Mouse (Mus musculus) midbrain, embryonic 11.5 days (tissue): ENCODE data around the gene Rag2. TPM values are rescaled to one million over a fixed set of nuclear protein-coding genes. Genes with fewer than 3 reads are reported as not detected.

Source experiments
- ATAC-seq: fragments of 200-750 bp; cut with Nextera tagmentation; 2 replicates; pipeline ENCODE4 v1.8.0; 2017; ENCODE audit warnings: moderate TSS enrichment, moderate library complexity; ENCODE audit not compliant: low FRiP score
- DNase-seq: peaks from one replicate; pipeline ENCODE4 v3.0.0; 2015; ENCODE audit warnings: low spot score; ENCODE audit errors: missing footprints
- H3K27ac ChIP-seq: fragments of 300-500 bp; sonication (generic); 2 replicates; pipeline ENCODE4 v1.5.1; 2014; ENCODE audit warnings: low read depth, low read length
- H3K27me3 ChIP-seq: fragments of 300-500 bp; sonication (generic); 2 replicates; pipeline ENCODE4 v1.6.1; 2014; ENCODE audit warnings: mild to moderate bottlenecking, low read length, moderate library complexity, mixed read lengths; ENCODE audit not compliant: control insufficient read depth, insufficient read depth
- H3K36me3 ChIP-seq: fragments of 300-500 bp; sonication (generic); 2 replicates; pipeline ENCODE4 v1.6.1; 2014; ENCODE audit warnings: mild to moderate bottlenecking, low read length, moderate library complexity, mixed read lengths; ENCODE audit not compliant: control insufficient read depth, insufficient read depth
- H3K4me1 ChIP-seq: fragments of 300-500 bp; sonication (generic); 2 replicates; pipeline ENCODE4 v1.6.1; 2014; ENCODE audit warnings: low read length; ENCODE audit not compliant: control insufficient read depth, insufficient read depth
- H3K4me2 ChIP-seq: fragments of 300-500 bp; sonication (generic); 2 replicates; pipeline ENCODE4 v1.6.1; 2014; ENCODE audit warnings: mild to moderate bottlenecking, moderate library complexity
- H3K4me3 ChIP-seq: fragments of 300-500 bp; sonication (generic); 2 replicates; pipeline ENCODE4 v1.5.1; 2014; ENCODE audit warnings: low read depth, low read length
- H3K9ac ChIP-seq: fragments of 300-500 bp; sonication (generic); 2 replicates; pipeline ENCODE4 v1.6.1; 2014; ENCODE audit warnings: low read length
- H3K9me3 ChIP-seq: fragments of 300-500 bp; sonication (generic); 2 replicates; pipeline ENCODE4 v1.6.1; 2016; ENCODE audit warnings: low read length; ENCODE audit not compliant: control insufficient read depth
- WGBS: fragments of 180-500 bp; shearing (Covaris S2); extraction: QIAGEN DNeasy Blood & Tissue Kit; methylation state at CpG from one replicate; pipeline ENCODE4 v1.1.7; 2014; 5-methylcytosine and 5-hydroxymethylcytosine counted together
- polyA plus RNA-seq: library from polyadenylated mRNA; unstranded; fragments of >200 nt; fragmentation: Nextera tagmentation; extraction: Ambion mirVana; gene quantifications from 2 replicates; pipeline ENCODE4 v1.2.1, GENCODE M21; 2014

The Rag2 gene
- polyA plus RNA-seq, result 0.05 TPM in 1 of 2 replicates, not detected in the other

- Histone ChIP-seq H3K4me2 (no peak within 1 kb of the TSS), H3K9me3 (no peaks in the 10 kb centered on the region), H3K4me1 (0 out of 2 replicates have a peak, but pooled peaks cover 2% of the 10 kb centered on the region), H3K27me3 (no peaks in the 10 kb centered on the region), H3K9ac (no peak within 1 kb of the TSS), H3K27ac (no peak within 1 kb of the TSS), H3K36me3 (no peaks in the 10 kb centered on the region), H3K4me3 (no peak within 1 kb of the TSS)
- ATAC-seq (no peak), DNase-seq (peak; percentile 51)
- WGBS, result 69% methylated on average over 4 of the region's 4 CpGs
Measured at GRCm38 (mm10) chr2:101624526-101624925, at the start of gene Rag2. TSS of gene Rag2 (plus strand) at chr2:101624718.

DNA sequence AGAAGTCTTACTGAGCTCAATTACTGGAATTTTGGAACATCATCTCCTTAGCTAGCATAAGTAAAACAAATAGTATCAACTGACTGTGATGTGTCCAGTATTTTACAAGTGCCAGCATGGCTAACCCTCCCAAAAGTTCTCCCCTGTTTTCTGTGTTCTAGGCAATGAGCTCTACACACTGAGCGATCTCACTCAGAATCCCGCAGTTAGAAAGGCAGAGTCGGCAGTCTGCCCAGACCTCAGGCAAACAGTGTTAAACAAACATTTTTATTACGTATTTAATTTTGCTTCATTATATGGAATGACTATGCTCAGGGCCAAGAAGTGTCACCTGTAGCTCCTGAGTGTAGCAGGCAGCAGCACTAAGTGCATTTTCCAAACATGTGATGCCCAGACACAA, 47.3 kb upstream of the Rag2 start:
- Histone ChIP-seq H3K9me3 (no peaks in the 10 kb centered on the region), H3K36me3 (no peaks in the 10 kb centered on the region), H3K4me3 (no peak overlapping the region), H3K4me1 (no peaks in the 10 kb centered on the region), H3K4me2 (no peak overlapping the region), H3K27me3 (no peaks in the 10 kb centered on the region), H3K9ac (no peak overlapping the region), H3K27ac (no peak overlapping the region)
- no peak for DNase-seq
- no peak for ATAC-seq
- WGBS, result 91% methylated on average over 4 of the region's 4 CpGs

DNA sequence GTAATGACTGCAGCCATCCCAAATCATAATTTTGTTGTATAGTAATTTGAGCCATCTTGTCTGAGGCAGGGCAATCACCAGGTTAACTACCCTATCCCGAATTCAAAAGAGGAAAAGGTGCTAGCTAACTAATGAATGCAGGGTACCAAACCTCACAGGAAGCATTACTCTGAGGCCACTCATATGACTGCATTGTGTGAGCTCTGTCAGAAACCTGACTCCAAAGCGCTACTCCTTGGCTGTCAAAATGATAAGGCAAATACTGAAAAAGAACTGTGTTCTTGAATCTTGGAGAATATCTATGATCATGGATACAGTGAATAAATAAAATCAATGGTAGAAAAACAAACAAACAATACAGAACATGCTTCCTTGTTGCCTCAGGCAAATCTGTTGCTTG, 44.5 kb upstream of the Rag2 start:
- Histone ChIP-seq H3K4me3 (no peak overlapping the region), H3K4me1 (no peaks in the 10 kb centered on the region), H3K9me3 (no peaks in the 10 kb centered on the region), H3K4me2 (no peak overlapping the region), H3K27ac (no peak overlapping the region), H3K27me3 (no peaks in the 10 kb centered on the region), H3K36me3 (no peaks in the 10 kb centered on the region), H3K9ac (no peak overlapping the region)
- DNase-seq (no peak), ATAC-seq (no peak)
- WGBS, result 80% methylated on average over 2 of the region's 2 CpGs

DNA sequence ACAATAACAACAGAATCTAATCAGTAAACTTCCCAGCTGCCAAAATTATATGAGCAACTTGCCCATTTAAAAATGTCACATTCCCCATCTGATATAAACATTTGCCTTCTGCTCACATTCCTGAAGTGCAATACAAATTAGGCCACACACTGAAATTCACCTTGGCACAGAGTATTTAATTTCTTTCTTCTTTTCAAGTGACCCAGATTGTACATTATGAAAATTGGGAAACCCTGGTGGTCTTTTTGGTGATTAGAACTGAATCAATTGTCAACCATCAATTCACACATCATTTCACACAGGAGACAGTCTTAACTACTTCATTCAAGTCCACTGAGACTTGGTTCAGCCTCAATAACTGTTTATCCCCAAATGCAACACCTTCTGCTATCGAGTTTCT, 44.1 kb upstream of the Rag2 start:
- H3K9me3 ChIP-seq, result no peaks in the 10 kb centered on the region
- WGBS, result 66% methylated on average over 1 of the region's 1 CpGs
- no peaks in the 10 kb centered on the region for H3K27me3 ChIP-seq
- H3K9ac ChIP-seq, result no peak overlapping the region
- H3K27ac ChIP-seq, result no peak overlapping the region
- no peak overlapping the region for H3K4me2 ChIP-seq
- DNase-seq (no peak), ATAC-seq (no peak)
- no peaks in the 10 kb centered on the region for H3K36me3 ChIP-seq
- no peaks in the 10 kb centered on the region for H3K4me1 ChIP-seq
- no peak overlapping the region for H3K4me3 ChIP-seq

- ATAC-seq, result no peak
- Histone ChIP-seq H3K9ac (no peak overlapping the region), H3K4me3 (no peak overlapping the region), H3K36me3 (no peaks in the 10 kb centered on the region), H3K27me3 (no peaks in the 10 kb centered on the region), H3K27ac (no peak overlapping the region), H3K4me2 (no peak overlapping the region), H3K4me1 (no peaks in the 10 kb centered on the region), H3K9me3 (no peaks in the 10 kb centered on the region)
- no peak for DNase-seq
- 89% methylated on average over 3 of the region's 3 CpGs for WGBS
Measured at GRCm38 (mm10) chr2:101580977-101581376, 43.5 kb upstream of the Rag2 start.

- no peaks in the 10 kb centered on the region for H3K27me3 ChIP-seq
- no peaks in the 10 kb centered on the region for H3K36me3 ChIP-seq
- H3K9me3 ChIP-seq, result no peaks in the 10 kb centered on the region
- no peaks in the 10 kb centered on the region for H3K4me1 ChIP-seq
- no peak overlapping the region for H3K9ac ChIP-seq
- H3K4me2 ChIP-seq, result no peak overlapping the region
- H3K4me3 ChIP-seq, result no peak overlapping the region
- ATAC-seq (no peak), DNase-seq (no peak)
- WGBS, result 79% methylated on average over 3 of the region's 3 CpGs
- no peak overlapping the region for H3K27ac ChIP-seq
Measured at GRCm38 (mm10) chr2:101581418-101581817, 43.1 kb upstream of the Rag2 start.

GRCm38 (mm10) chr2:101591356-101591755, 33.2 kb upstream of the Rag2 start:
- H3K27ac ChIP-seq, result peak overlapping the region; percentile 71; the same call in 1 of the 2 replicates
- no peak overlapping the region for H3K4me2 ChIP-seq
- no peaks in the 10 kb centered on the region for H3K36me3 ChIP-seq
- DNase-seq (peak; percentile 87), ATAC-seq (no peak)
- WGBS, result 42% methylated on average over 8 of the region's 8 CpGs
- H3K27me3 ChIP-seq, result no peaks in the 10 kb centered on the region
- no peak overlapping the region for H3K9ac ChIP-seq
- no peaks in the 10 kb centered on the region for H3K9me3 ChIP-seq
- no peak overlapping the region for H3K4me3 ChIP-seq
- H3K4me1 ChIP-seq, result peaks cover 22% of the 10 kb centered on the region; the same call in 1 of the 2 replicates

DNA sequence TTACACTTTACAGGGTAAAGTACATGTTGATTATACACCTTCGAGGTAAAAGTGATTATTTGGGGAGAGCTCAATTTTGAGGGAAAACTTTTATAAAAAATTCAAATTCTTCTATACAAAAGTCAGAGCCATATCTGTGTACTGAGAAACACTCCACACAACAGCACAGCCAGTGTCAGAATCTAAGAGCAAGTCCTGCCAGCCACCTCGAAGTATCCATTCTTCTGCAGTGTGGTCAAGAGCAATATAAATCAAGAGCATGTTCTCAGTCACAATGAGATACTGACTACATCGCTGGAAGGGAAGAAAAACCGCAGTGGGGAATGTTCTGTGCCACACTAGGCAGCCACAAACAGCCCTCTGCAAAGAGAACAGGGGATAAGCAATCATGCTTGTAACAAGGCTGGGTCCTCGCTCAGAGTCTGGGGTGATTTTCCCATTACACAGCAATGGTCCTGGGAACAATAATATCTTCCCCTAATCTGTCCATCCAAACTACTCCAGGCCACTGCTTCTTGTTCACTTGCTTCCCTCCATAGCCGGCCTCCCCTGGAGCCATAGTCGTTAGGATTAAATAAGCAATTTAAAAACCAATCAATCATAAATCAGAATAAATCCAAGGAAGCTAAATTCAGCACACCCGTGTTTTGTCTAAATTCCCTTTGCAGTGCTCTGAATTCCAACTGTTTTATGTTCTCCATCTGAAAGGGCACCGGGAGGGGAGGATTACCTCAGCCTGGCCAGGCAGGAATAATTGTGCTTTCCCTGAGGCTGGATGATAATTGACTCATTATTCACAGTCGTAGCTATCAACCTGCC, 32.3 kb upstream of the Rag2 start:
- Histone ChIP-seq H3K9ac (no peak overlapping the region), H3K9me3 (no peaks in the 10 kb centered on the region), H3K27ac (peak overlapping the region; percentile 71), H3K27me3 (no peaks in the 10 kb centered on the region), H3K4me2 (no peak overlapping the region), H3K36me3 (no peaks in the 10 kb centered on the region), H3K4me3 (no peak overlapping the region), H3K4me1 (peaks cover 22% of the 10 kb centered on the region; the same call in 1 of the 2 replicates)
- ATAC-seq, result peak; percentile 78
- whole genome bisulfite sequencing, result 23% methylated on average over 10 of the region's 10 CpGs
- peak; percentile 90 for DNase-seq

GRCm38 (mm10) chr2:101592886-101593285, 31.6 kb upstream of the Rag2 start:
- H3K27ac ChIP-seq, result no peak overlapping the region
- no peaks in the 10 kb centered on the region for H3K9me3 ChIP-seq
- H3K27me3 ChIP-seq, result no peaks in the 10 kb centered on the region
- H3K4me3 ChIP-seq, result no peak overlapping the region
- H3K36me3 ChIP-seq, result no peaks in the 10 kb centered on the region
- ATAC-seq (peak; percentile 49; the same call in 1 of the 2 replicates), DNase-seq (no peak)
- H3K4me1 ChIP-seq, result peaks cover 22% of the 10 kb centered on the region; the same call in 1 of the 2 replicates
- H3K9ac ChIP-seq, result no peak overlapping the region
- no peak overlapping the region for H3K4me2 ChIP-seq
- WGBS, result 55% methylated on average over 8 of the region's 8 CpGs
